Mouse (Mus musculus): ENCODE data around the gene Nectin2.

GRCm38 (mm10) chr7:19748219-19749195, 1.8 kb downstream of the Nectin2 start:
- TF ChIP-seq GATA1 (IDR thresholded peaks at IDR 0.05; ENCODE audit: borderline replicate concordance, low read length): no peak
- no peak for TF ChIP-seq FLI1 (IDR thresholded peaks at IDR 0.05; ENCODE audit: low read length)
